Mouse (Mus musculus): ENCODE measurements around the gene Ttbk2.

GRCm38 (mm10) chr2:120761922-120762321 lies 88.5 kb downstream of the Ttbk2 start:
- TF ChIP-seq EP300 (optimal IDR thresholded peaks at IDR 0.05) (no peak), CTCF (IDR thresholded peaks at IDR 0.05; ENCODE audit: low read depth) (no peak)
